In genomic region chr1:134955050-134955636, GRCm38 (mm10) we compare ENCODE assay signal across 8 mouse cellular contexts. TPM values are rescaled to one million over a fixed set of nuclear protein-coding genes. Genes with fewer than 3 reads are reported as not detected.
DNase-seq lines count a peak whose midpoint lies in the region; TF ChIP-seq lines count a peak whose summit lies in the region.

No protein-coding gene starts in this region.

- H3K4me3 ChIP-seq in left cerebral cortex, adult 2 months, result peak overlapping the region; percentile 88
- peak overlapping the region; percentile 82 for H3K4me3 ChIP-seq in brown adipose tissue, adult 24 weeks (ENCODE audit: insufficient read depth, low read depth, low read length)
- peak overlapping the region; percentile 84 for H3K4me3 ChIP-seq in hindbrain, embryonic 10.5 days
- H3K4me3 ChIP-seq in macrophage (ENCODE audit: inconsistent target), result peak overlapping the region; percentile 60

- H3K27ac ChIP-seq in left cerebral cortex, adult 2 months, result peak overlapping the region; percentile 95
- no peak overlapping the region for H3K27ac ChIP-seq in brown adipose tissue, adult 24 weeks (replicated peaks; ENCODE audit: low read depth, low read length)
- H3K27ac ChIP-seq in hindbrain, embryonic 10.5 days, result peak overlapping the region; percentile 94
- no peak overlapping the region for H3K27ac ChIP-seq in macrophage

- peak in 1 of 2 experiments; percentile 13 for DNase-seq in left cerebral cortex, adult 2 months (ENCODE audit: extremely low spot score in 1 of 2, low spot score in 2 of 2)
- DNase-seq in left cerebral cortex, postnatal 10 days (ENCODE audit: extremely low spot score in 1 of 2, low spot score in 2 of 2), result no peak
- DNase-seq in hindbrain, embryonic 10.5 days (ENCODE audit: low spot score), result no peak
- no peak for DNase-seq in ovary, postnatal 36 days (ENCODE audit: low spot score)
- no peak for DNase-seq in ovary, postnatal 14 days (ENCODE audit: low spot score)
- DNase-seq in T-cell, adult 2 months (ENCODE audit: low spot score), result no peak

- H3K79me2 ChIP-seq in macrophage (ENCODE audit: inconsistent target), result peaks cover 12% of the 10 kb centered on the region; the same call in 1 of the 2 replicates

- 4% methylated on average over 16 of the region's 16 CpGs for WGBS in hindbrain, embryonic 10.5 days
- 3% methylated on average over 16 of the region's 16 CpGs for WGBS in macrophage (ENCODE audit: missing documents)

- H3K9me3 ChIP-seq in hindbrain, embryonic 10.5 days, result no peaks in the 10 kb centered on the region

- no peaks in the 10 kb centered on the region for H3K27me3 ChIP-seq in hindbrain, embryonic 10.5 days (ENCODE audit: insufficient read depth, poor library complexity, severe bottlenecking)

- TF ChIP-seq CTCF in left cerebral cortex, adult 2 months (IDR thresholded peaks at IDR 0.05), result no peak

- H3K4me1 ChIP-seq in brown adipose tissue, adult 24 weeks (ENCODE audit: control insufficient read depth, insufficient read depth, insufficient read length, low read length), result no peaks in the 10 kb centered on the region
- peaks cover 18% of the 10 kb centered on the region for H3K4me1 ChIP-seq in hindbrain, embryonic 10.5 days (replicated peaks)

- no peaks in the 10 kb centered on the region for H3K36me3 ChIP-seq in hindbrain, embryonic 10.5 days
- H3K36me3 ChIP-seq in macrophage (ENCODE audit: inconsistent target), result no peaks in the 10 kb centered on the region

- intact Hi-C loops in left cerebral cortex, adult 2 months (cut with DNase I), result loop anchor here (2.0 kb wide), 1 partner anchor 46 kb away; no protein-coding TSS in a partner anchor
- intact Hi-C loops in left cerebral cortex, postnatal 10 days (cut with DNase I), result loop anchor here (10.0 kb wide), 2 partner anchors 90 to 320 kb away; no protein-coding TSS in a partner anchor

RNA-seq across cellular contexts. Expression of gene Ppp1r12b, which starts 0.6 kb away (rescaled TPM):
- total RNA-seq in left cerebral cortex, adult 2 months (2021), result 10 to 100 TPM; 80.2 to 82.0 TPM
- 10 to 100 TPM; 75.4 to 78.5 TPM for total RNA-seq in left cerebral cortex, postnatal 10 days (2021)
- 4.8 and 6.5 TPM in 2 replicates for polyA plus RNA-seq in brown adipose tissue, adult 24 weeks (2012; ENCODE audit: insufficient read depth, insufficient read length, missing spikeins)
- 6.7 and 7.2 TPM in 2 replicates for polyA plus RNA-seq in hindbrain, embryonic 10.5 days (2016; fragmentation: Nextera tagmentation; extraction: Ambion mirVana)
- total RNA-seq in macrophage (2018; cell fraction: chromatin; rRNA removed), result 100 to 1,000 TPM in 4 of 26 experiments, 10 to 100 TPM in 22; 16.5 to 109 (median 80.1) TPM
- 1 to 10 TPM; 1.1 to 4.5 (median 2.1) TPM for total RNA-seq in macrophage (2018; cell fraction: cytosol; rRNA removed)
- total RNA-seq in macrophage (2018; cell fraction: nucleus; rRNA removed), result 10 to 100 TPM in 24 of 26 experiments, 1 to 10 TPM in 2; 5.8 to 59.3 (median 24.2) TPM
- polyA plus RNA-seq in macrophage (2018), result 2.2 to 4.0 TPM (median 2.3 TPM) in 3 replicates

RNA-seq across cellular contexts. Expression of gene Ube2t, which starts 7.2 kb away (rescaled TPM):
- 1 to 10 TPM; 1.5 to 2.0 TPM for total RNA-seq in left cerebral cortex, adult 2 months (2021)
- 1 to 10 TPM; 2.9 to 3.7 TPM for total RNA-seq in left cerebral cortex, postnatal 10 days (2021)
- polyA plus RNA-seq in brown adipose tissue, adult 24 weeks (2012; ENCODE audit: insufficient read depth, insufficient read length, missing spikeins), result not detected in 2 replicates
- 47.8 and 62.8 TPM in 2 replicates for polyA plus RNA-seq in hindbrain, embryonic 10.5 days (2016; fragmentation: Nextera tagmentation; extraction: Ambion mirVana)
- total RNA-seq in macrophage (2018; cell fraction: chromatin; rRNA removed), result 10 to 100 TPM in 1 of 26 experiments, 1 to 10 TPM in 21, under 1 TPM in 3, not detected in 1; 0.12 to 10.7 (median 1.9) TPM
- total RNA-seq in macrophage (2018; cell fraction: cytosol; rRNA removed), result 1 to 10 TPM in 23 of 26 experiments, under 1 TPM in 3; 0.62 to 3.0 (median 1.8) TPM
- total RNA-seq in macrophage (2018; cell fraction: nucleus; rRNA removed), result 1 to 10 TPM in 19 of 26 experiments, under 1 TPM in 7; 0.25 to 8.2 (median 1.6) TPM
- polyA plus RNA-seq in macrophage (2018), result 1.9 to 8.8 TPM (median 2.7 TPM) in 3 replicates

Comparison
In these comparisons a context has a peak if more than half of its experiments do, and no peak if none do; other contexts are left out.
1. H3K27ac ChIP-seq: peak in left cerebral cortex, adult 2 months (single experiment) and hindbrain, embryonic 10.5 days (single experiment); none in brown adipose tissue, adult 24 weeks (single experiment) and macrophage (single experiment).
2. Peak in every context shown above with its lines, with median percentiles within 50 percentile points of each other: H3K4me3 ChIP-seq.